Mouse (Mus musculus) small intestine, adult 2 months (tissue): ENCODE measurements around the gene Kcnn4.

Source experiments
- CTCF ChIP-seq: fragments of 200-500 bp; IDR thresholded peaks from 2 replicates; pipeline ENCODE4 v1.5.1; 2012; ENCODE audit warnings: low read depth, mild to moderate bottlenecking, control low read depth, inconsistent platforms, low read length, moderate library complexity, mixed read lengths; ENCODE audit not compliant: insufficient replicate concordance, insufficient read length; ENCODE audit errors: extremely low read depth
- POLR2A ChIP-seq: fragments of 200-500 bp; IDR thresholded peaks from 2 replicates; pipeline ENCODE4 v1.6.1; 2012; ENCODE audit warnings: low read depth, mild to moderate bottlenecking, control low read depth, inconsistent platforms, low read length, moderate library complexity

DNA sequence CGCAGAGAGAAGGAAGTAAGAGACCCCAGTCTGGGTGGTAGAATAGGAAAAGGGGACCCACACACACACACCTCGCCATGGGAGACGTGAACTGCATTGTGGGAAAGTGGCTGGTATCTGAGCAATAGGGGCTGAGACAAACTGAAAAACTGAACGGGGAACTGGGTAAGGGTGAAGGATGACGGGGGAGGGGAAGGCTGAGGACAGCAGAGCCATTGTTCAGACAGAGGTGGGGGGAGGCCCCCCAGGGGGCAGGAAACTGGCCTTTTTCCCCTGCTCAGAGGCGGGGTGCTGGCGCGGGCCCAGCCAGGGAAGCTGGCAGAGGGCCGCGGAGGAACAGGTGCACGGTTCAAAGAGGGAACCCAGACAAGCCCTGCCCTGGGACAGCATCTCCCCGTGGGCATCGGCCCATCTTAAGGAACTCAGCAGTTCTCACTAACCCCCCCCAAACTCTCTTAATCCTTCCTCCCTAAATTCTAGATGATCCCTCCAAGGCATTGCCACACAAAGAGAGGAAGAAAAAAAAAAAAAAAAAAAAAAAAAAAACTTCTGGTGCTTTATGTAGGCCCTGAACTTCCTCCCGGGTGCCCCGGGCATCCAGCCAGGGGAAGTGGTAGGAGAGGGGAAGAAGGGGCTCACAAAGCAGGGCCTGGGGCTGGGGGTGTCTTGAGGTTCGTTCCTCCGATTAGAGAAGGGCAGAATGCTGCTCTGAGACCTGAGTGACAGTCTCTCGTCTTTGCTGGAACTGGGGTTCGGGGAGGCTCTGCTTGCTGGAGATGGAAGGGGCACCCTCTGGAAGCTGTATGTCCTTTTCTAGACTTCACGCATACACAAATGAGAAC lies 3.7 kb downstream of the Kcnn4 start:
- TF ChIP-seq CTCF (no peak), POLR2A (no peak)
